Mouse (Mus musculus) liver, adult 2 months (tissue): ENCODE results near the gene Peak1. TPM values are rescaled to one million over a fixed set of nuclear protein-coding genes. Genes with fewer than 3 reads are reported as not detected.

Source experiments
- DNase-seq: peaks from one replicate; pipeline ENCODE4 v3.0.0-alpha.2; 2011; ENCODE audit warnings: low read depth, low spot score; ENCODE audit errors: extremely low read depth
- H3K27ac ChIP-seq: fragments of 200-500 bp; replicated peaks from 2 replicates; pipeline ENCODE4 v1.5.1; 2012; ENCODE audit warnings: low read depth, mild to moderate bottlenecking, control low read depth, inconsistent platforms, low read length; ENCODE audit not compliant: insufficient read depth
- H3K27me3 ChIP-seq: fragments of 200-500 bp; 2 replicates; pipeline ENCODE4 v1.6.1; 2012; ENCODE audit warnings: mild to moderate bottlenecking, moderate library complexity, low read length, inconsistent platforms; ENCODE audit not compliant: control insufficient read depth, insufficient read depth
- H3K36me3 ChIP-seq: fragments of 200-500 bp; 2 replicates; pipeline ENCODE4 v1.6.1; 2012; ENCODE audit warnings: low read length, inconsistent platforms; ENCODE audit not compliant: control insufficient read depth, insufficient read depth
- H3K4me1 ChIP-seq: fragments of 200-500 bp; 2 replicates; pipeline ENCODE4 v1.6.1; 2011; ENCODE audit warnings: low read length; ENCODE audit not compliant: control insufficient read depth, insufficient read depth
- H3K4me3 ChIP-seq: fragments of 200-500 bp; 2 replicates; pipeline ENCODE4 v1.5.1; 2011; ENCODE audit warnings: low read depth, mild to moderate bottlenecking, control low read depth, low read length, moderate library complexity; ENCODE audit not compliant: insufficient read depth
- H3K79me2 ChIP-seq: fragments of 200-500 bp; 2 replicates; pipeline ENCODE4 v1.6.1; 2012; ENCODE audit warnings: inconsistent platforms, mild to moderate bottlenecking, low read length, moderate library complexity; ENCODE audit not compliant: control insufficient read depth, insufficient read depth
- H3K9ac ChIP-seq: fragments of 200-500 bp; 2 replicates; pipeline ENCODE4 v1.6.1; 2012; ENCODE audit warnings: low read depth, mild to moderate bottlenecking, control low read depth, inconsistent platforms, low read length
- CTCF ChIP-seq: fragments of 200-500 bp; IDR thresholded peaks from 2 replicates; pipeline ENCODE4 v1.5.1; 2011; ENCODE audit warnings: low read depth, low read length, control low read depth
- POLR2A ChIP-seq: fragments of 200-500 bp; IDR thresholded peaks from 2 replicates; pipeline ENCODE4 v1.6.1; 2011; ENCODE audit warnings: low read length, control low read depth; ENCODE audit not compliant: insufficient read depth; ENCODE audit errors: extremely low read depth
- WGBS: fragments of 180-500 bp; shearing (Covaris S2); methylation state at CpG from one replicate; pipeline ENCODE4 v1.1.7; 2018; 5-methylcytosine and 5-hydroxymethylcytosine counted together
- polyA plus RNA-seq: library from polyadenylated mRNA; depleted of rRNA; stranded (reverse); fragments of >200 nt; gene quantifications from 2 replicates; pipeline ENCODE4 v1.2.3, GENCODE M21; 2012
- total RNA-seq: library from RNA; depleted of rRNA; stranded (reverse); fragments of >200 nt; gene quantifications from 2 replicates; pipeline ENCODE4 v1.2.3, GENCODE M21; 2014

The Peak1 gene
- total and polyA plus RNA-seq, 2 experiments, result 2.8 to 10.7 TPM

DNA sequence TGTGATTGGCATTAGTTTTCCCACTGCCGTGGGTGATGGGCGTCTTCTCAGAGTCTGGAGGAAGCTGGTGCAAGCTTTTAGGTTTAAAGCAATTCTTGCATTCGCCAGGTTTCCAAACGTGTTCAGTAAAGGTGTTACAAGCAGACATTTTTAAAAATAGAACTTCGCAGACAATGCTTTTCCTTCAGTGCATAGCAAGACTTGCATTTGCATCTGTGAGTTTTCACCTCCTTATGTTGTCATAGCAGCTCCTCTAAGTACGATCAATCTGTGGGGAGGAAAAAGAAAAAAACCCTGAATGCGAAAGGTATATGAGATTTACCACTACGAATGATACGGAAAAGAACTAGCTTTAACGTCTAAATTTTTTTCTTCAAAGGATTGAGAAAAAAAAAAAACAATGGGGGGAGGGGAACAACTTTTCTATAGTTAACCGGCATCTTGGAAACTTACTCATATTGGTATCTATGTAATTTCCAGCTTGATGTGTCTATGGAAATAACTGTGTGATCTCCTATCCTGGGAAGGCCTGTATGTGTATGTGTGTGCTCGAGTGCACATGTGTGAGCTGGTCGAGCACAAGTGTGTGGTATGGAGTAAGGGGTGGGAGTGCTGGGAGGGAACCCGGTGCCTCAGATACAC is 157.3 kb downstream of the Peak1 start:
- Histone ChIP-seq H3K79me2 (no peaks in the 10 kb centered on the region), H3K36me3 (peaks cover 3% of the 10 kb centered on the region; the same call in 1 of the 2 replicates), H3K4me1 (no peaks in the 10 kb centered on the region), H3K27ac (no peak overlapping the region), H3K27me3 (no peaks in the 10 kb centered on the region), H3K4me3 (no peak overlapping the region), H3K9ac (no peak overlapping the region)
- 88% methylated on average over 14 of the region's 14 CpGs for WGBS
- no peak for DNase-seq
- TF ChIP-seq POLR2A, result no peak
- no peak for TF ChIP-seq CTCF

DNA sequence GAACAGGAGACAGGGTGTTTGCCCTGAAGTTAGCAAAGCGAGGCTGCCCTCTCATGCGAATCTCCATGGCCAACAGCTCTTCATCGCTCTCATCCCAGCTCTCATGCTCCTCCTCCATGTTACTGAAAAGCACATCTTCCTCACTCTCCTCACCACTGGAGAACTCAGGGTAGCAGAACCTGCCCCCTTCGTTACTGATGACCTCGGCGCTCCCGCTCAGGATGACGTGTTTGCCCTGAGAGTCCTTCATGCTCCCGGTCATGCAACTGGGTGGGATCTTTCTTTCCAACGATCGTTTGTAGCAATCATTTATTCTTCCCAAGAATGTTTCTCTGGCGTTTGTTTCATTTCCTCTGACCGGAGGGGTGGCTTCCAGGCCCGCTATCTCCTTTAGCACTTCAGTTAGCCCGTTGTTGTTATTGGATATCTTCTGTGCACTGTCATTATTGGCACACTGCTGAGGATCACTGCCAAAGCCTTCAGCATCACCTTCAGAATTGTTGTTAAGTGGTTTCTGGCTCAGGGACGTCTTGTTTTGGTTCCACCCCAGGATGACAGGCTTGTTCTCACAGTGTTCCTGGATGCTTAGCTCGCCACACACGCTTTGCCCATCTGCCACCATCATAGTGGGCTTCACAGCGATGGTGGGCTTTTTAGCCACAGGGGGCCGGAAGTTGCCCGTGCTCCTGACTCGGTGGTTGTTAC is 157.9 kb downstream of the Peak1 start:
- no peak overlapping the region for H3K27ac ChIP-seq
- no peak overlapping the region for H3K9ac ChIP-seq
- no peak for DNase-seq
- H3K27me3 ChIP-seq, result no peaks in the 10 kb centered on the region
- no peaks in the 10 kb centered on the region for H3K79me2 ChIP-seq
- H3K4me1 ChIP-seq, result no peaks in the 10 kb centered on the region
- H3K4me3 ChIP-seq, result no peak overlapping the region
- TF ChIP-seq POLR2A, result no peak
- no peak for TF ChIP-seq CTCF
- WGBS, result 84% methylated on average over 22 of the region's 22 CpGs
- peaks cover 3% of the 10 kb centered on the region; the same call in 1 of the 2 replicates for H3K36me3 ChIP-seq

GRCm38 (mm10) chr9:56258261-56258790 is 159.5 kb downstream of the Peak1 start:
- 88% methylated on average over 10 of the region's 10 CpGs for WGBS
- no peaks in the 10 kb centered on the region for H3K27me3 ChIP-seq
- DNase-seq, result no peak
- H3K79me2 ChIP-seq, result no peaks in the 10 kb centered on the region
- TF ChIP-seq CTCF (no peak), POLR2A (no peak)
- no peak overlapping the region for H3K4me3 ChIP-seq
- no peak overlapping the region for H3K9ac ChIP-seq
- peaks cover 3% of the 10 kb centered on the region; the same call in 1 of the 2 replicates for H3K36me3 ChIP-seq
- no peaks in the 10 kb centered on the region for H3K4me1 ChIP-seq
- peak overlapping the region; percentile 37; the same call in 1 of the 2 replicates for H3K27ac ChIP-seq

GRCm38 (mm10) chr9:56257227-56258000 is 160.5 kb downstream of the Peak1 start:
- Histone ChIP-seq H3K4me3 (no peak overlapping the region), H3K79me2 (no peaks in the 10 kb centered on the region), H3K4me1 (no peaks in the 10 kb centered on the region), H3K36me3 (peaks cover 3% of the 10 kb centered on the region; the same call in 1 of the 2 replicates), H3K27ac (no peak overlapping the region), H3K9ac (no peak overlapping the region), H3K27me3 (no peaks in the 10 kb centered on the region)
- no peak for DNase-seq
- WGBS, result 86% methylated on average over 20 of the region's 20 CpGs
- TF ChIP-seq POLR2A (no peak), CTCF (no peak)

- Histone ChIP-seq H3K36me3 (peaks cover 4% of the 10 kb centered on the region; the same call in 1 of the 2 replicates), H3K27ac (no peak overlapping the region), H3K9ac (no peak overlapping the region), H3K4me1 (no peaks in the 10 kb centered on the region), H3K4me3 (no peak overlapping the region), H3K27me3 (no peaks in the 10 kb centered on the region), H3K79me2 (no peaks in the 10 kb centered on the region)
- 92% methylated on average over 6 of the region's 6 CpGs for WGBS
- TF ChIP-seq POLR2A, result no peak
- TF ChIP-seq CTCF, result no peak
- no peak for DNase-seq
Measured at GRCm38 (mm10) chr9:56255676-56256432, 162.0 kb downstream of the Peak1 start.
